Mouse (Mus musculus) forebrain, embryonic 13.5 days (tissue): Measurements from ENCODE around the gene Rpl21. TPM values are rescaled to one million over a fixed set of nuclear protein-coding genes. Genes with fewer than 3 reads are reported as not detected.
"Not testable (repeated sequence)": the region's sequence is repeated elsewhere in the genome, so short reads cannot be mapped to it uniquely, and the experiment has no call there.

Experiments used
- ATAC-seq: fragments of 200-750 bp; cut with Nextera tagmentation; 2 replicates; pipeline ENCODE4 v1.8.0; 2017
- H3K27ac ChIP-seq: fragments of 300-500 bp; sonication (generic); 2 replicates; pipeline ENCODE4 v1.5.1; 2015; ENCODE audit warnings: inconsistent platforms, mild to moderate bottlenecking, moderate library complexity
- H3K27me3 ChIP-seq: fragments of 300-500 bp; sonication (generic); 2 replicates; pipeline ENCODE4 v1.6.1; 2015; ENCODE audit warnings: mild to moderate bottlenecking, inconsistent platforms
- H3K36me3 ChIP-seq: fragments of 300-500 bp; sonication (generic); 2 replicates; pipeline ENCODE4 v1.6.1; 2015; ENCODE audit warnings: mild to moderate bottlenecking, inconsistent platforms; ENCODE audit not compliant: poor library complexity, severe bottlenecking
- H3K4me1 ChIP-seq: fragments of 300-500 bp; sonication (generic); 2 replicates; pipeline ENCODE4 v1.6.1; 2015; ENCODE audit warnings: inconsistent platforms
- H3K4me2 ChIP-seq: fragments of 300-500 bp; sonication (generic); 2 replicates; pipeline ENCODE4 v1.6.1; 2015; ENCODE audit warnings: inconsistent platforms, mild to moderate bottlenecking, moderate library complexity
- H3K4me3 ChIP-seq: fragments of 300-500 bp; sonication (generic); 2 replicates; pipeline ENCODE4 v1.5.1; 2015; ENCODE audit warnings: mild to moderate bottlenecking, inconsistent platforms
- H3K9ac ChIP-seq: fragments of 300-500 bp; sonication (generic); 2 replicates; pipeline ENCODE4 v1.6.1; 2015; ENCODE audit warnings: mild to moderate bottlenecking, inconsistent platforms
- H3K9me3 ChIP-seq: fragments of 300-500 bp; sonication (generic); replicated peaks from 2 replicates; pipeline ENCODE4 v1.6.1; 2016; ENCODE audit warnings: inconsistent platforms
- WGBS: fragments of 180-500 bp; shearing (Covaris S2); methylation state at CpG from one replicate; pipeline ENCODE4 v1.1.7; 2015; 5-methylcytosine and 5-hydroxymethylcytosine counted together
- polyA plus RNA-seq: library from polyadenylated mRNA; unstranded; fragments of >200 nt; fragmentation: Nextera tagmentation; extraction: Ambion mirVana; gene quantifications from 2 replicates; pipeline ENCODE4 v1.2.1, GENCODE M21; 2015

Rpl21 gene
- polyA plus RNA-seq, 1 experiment from 2014 or later = 455 TPM

GRCm38 (mm10) chr5:146857620-146858019, 24.9 kb downstream of the Rpl21 start:
- ATAC-seq = no peak
- Histone ChIP-seq H3K27ac (no peak overlapping the region), H3K4me2 (no peak overlapping the region), H3K27me3 (no peaks in the 10 kb centered on the region), H3K9me3 (0 out of 2 replicates have a peak, but pooled peaks cover 5% of the 10 kb centered on the region), H3K4me3 (no peak overlapping the region), H3K36me3 (no peaks in the 10 kb centered on the region), H3K9ac (no peak overlapping the region), H3K4me1 (no peaks in the 10 kb centered on the region)
- 89% methylated on average over 8 of the region's 8 CpGs for WGBS

GRCm38 (mm10) chr5:146858772-146859171, 26.1 kb downstream of the Rpl21 start:
- 87% methylated on average over 9 of the region's 9 CpGs for WGBS

DNA sequence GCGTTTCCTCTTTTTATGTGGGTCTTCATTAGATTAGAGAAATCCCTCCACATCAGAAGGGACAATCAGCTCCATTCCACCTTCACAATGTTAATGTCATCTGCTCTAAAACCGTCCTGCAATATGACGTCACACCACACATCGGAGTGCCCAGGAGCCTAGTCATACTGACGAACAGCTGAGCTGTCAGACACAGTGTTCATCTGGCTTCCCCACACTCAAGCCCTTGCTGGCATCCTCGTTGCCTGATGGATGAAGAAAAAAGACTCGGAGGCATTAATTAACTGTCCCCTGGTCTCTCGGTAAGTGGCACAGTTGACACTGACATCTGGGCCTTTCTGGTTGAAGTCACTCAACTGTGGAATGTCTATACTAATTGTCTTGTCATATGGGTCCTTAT, 26.6 kb downstream of the Rpl21 start:
- 69% methylated on average over 8 of the region's 8 CpGs for WGBS
- Histone ChIP-seq H3K4me1 (no peaks in the 10 kb centered on the region), H3K36me3 (no peaks in the 10 kb centered on the region), H3K4me2 (no peak overlapping the region), H3K27ac (no peak overlapping the region), H3K9ac (no peak overlapping the region), H3K27me3 (no peaks in the 10 kb centered on the region), H3K4me3 (no peak overlapping the region), H3K9me3 (0 out of 2 replicates have a peak, but pooled peaks cover 5% of the 10 kb centered on the region)
- no peak for ATAC-seq

More at GRCm38 (mm10) chr5:146858772-146859171, 26.1 kb downstream of the Rpl21 start:
- ATAC-seq = no peak
- no peaks in the 10 kb centered on the region for H3K36me3 ChIP-seq
- no peak overlapping the region; the same call in 1 of the 2 replicates for H3K27ac ChIP-seq
- no peak overlapping the region for H3K9ac ChIP-seq
- no peaks in the 10 kb centered on the region for H3K27me3 ChIP-seq
- H3K4me2 ChIP-seq = no peak overlapping the region
- H3K4me1 ChIP-seq = no peaks in the 10 kb centered on the region
- H3K9me3 ChIP-seq = 0 out of 2 replicates have a peak, but pooled peaks cover 5% of the 10 kb centered on the region
- H3K4me3 ChIP-seq = no peak overlapping the region

DNA sequence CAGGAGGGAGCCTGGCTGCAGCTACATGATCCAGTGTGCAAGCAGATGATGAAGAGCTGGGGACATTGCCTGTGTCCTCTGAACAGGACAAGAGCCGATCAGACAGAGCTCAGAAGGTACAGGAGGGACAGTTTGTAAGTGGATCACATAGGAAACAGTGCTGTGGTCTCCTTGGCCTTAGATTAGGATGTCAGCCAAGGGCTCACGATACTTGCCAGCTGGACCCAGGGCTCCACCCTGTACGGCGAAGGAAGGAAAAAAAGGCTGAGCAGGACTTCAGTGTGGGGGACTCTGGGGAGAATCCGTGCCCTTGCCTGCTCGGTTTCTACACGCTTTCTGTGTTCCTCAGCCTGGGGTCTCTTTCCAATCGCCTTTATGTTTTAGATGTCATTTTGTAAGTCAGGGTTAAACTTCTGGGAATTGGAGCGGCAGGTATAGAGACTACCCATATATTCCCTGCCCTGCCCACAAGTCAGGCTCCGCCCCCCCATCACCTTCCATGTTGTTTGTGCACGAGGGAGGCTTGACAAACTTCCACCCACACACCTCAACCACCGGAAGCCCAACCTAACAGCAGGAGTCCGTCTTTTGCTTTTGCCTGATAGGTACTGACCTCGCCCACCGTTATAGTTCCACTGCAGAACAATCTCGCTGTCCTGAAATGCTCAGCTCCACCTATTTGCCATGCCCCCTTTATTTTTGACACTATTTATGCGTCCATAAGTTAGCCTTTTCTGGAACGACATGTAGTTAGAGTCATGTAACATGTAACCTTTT, 27.7 kb downstream of the Rpl21 start:
- H3K36me3 ChIP-seq = no peaks in the 10 kb centered on the region
- no peak overlapping the region for H3K9ac ChIP-seq
- H3K4me2 ChIP-seq = no peak overlapping the region
- peaks cover 5% of the 10 kb centered on the region; the same call in 1 of the 2 replicates for H3K9me3 ChIP-seq
- no peak for ATAC-seq
- H3K4me1 ChIP-seq = no peaks in the 10 kb centered on the region
- no peak overlapping the region for H3K27ac ChIP-seq
- H3K4me3 ChIP-seq = no peak overlapping the region
- 84% methylated on average over 18 of the region's 18 CpGs for WGBS
- no peaks in the 10 kb centered on the region for H3K27me3 ChIP-seq

DNA sequence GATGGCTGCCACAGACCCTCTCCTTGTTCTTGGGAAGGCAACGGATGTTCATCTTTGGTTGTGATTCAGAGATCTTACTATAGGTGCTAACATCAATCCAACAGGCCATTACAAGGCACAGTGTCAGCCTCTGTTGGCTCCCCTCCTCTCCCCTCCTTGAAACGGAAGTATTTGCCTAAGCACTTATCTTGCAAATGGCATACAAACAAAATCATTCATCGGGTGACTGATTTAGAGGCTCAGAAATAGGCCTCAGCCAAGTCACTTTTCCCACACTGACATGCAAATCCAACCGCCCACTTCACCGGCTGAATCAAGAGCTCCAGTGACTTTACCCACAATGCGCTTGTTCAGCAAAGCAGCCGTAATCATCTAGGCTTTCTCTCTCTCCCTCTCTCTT, 28.9 kb downstream of the Rpl21 start:
- H3K9me3 ChIP-seq = no peaks in the 10 kb centered on the region; the same call in 1 of the 2 replicates
- no peaks in the 10 kb centered on the region for H3K4me1 ChIP-seq
- 56% methylated on average over 7 of the region's 7 CpGs for WGBS
- ATAC-seq = no peak
- no peaks in the 10 kb centered on the region for H3K36me3 ChIP-seq
- no peak overlapping the region for H3K27ac ChIP-seq
- no peaks in the 10 kb centered on the region for H3K27me3 ChIP-seq
- no peak overlapping the region for H3K9ac ChIP-seq
- H3K4me2 ChIP-seq = no peak overlapping the region
- no peak overlapping the region for H3K4me3 ChIP-seq

- H3K36me3 ChIP-seq = no peaks in the 10 kb centered on the region
- whole genome bisulfite sequencing = 87% methylated on average over 4 of the region's 4 CpGs
- no peak overlapping the region for H3K9ac ChIP-seq
- no peak for ATAC-seq
- H3K4me3 ChIP-seq = no peak overlapping the region
- H3K4me2 ChIP-seq = no peak overlapping the region
- H3K9me3 ChIP-seq = no peaks in the 10 kb centered on the region; the same call in 1 of the 2 replicates
- 0 out of 2 replicates have a peak, but pooled peaks cover 5% of the 10 kb centered on the region for H3K4me1 ChIP-seq
- H3K27ac ChIP-seq = no peak overlapping the region
- H3K27me3 ChIP-seq = no peaks in the 10 kb centered on the region
These were observed 32.8 kb downstream of the Rpl21 start for GRCm38 (mm10) chr5:146865511-146865910.

DNA sequence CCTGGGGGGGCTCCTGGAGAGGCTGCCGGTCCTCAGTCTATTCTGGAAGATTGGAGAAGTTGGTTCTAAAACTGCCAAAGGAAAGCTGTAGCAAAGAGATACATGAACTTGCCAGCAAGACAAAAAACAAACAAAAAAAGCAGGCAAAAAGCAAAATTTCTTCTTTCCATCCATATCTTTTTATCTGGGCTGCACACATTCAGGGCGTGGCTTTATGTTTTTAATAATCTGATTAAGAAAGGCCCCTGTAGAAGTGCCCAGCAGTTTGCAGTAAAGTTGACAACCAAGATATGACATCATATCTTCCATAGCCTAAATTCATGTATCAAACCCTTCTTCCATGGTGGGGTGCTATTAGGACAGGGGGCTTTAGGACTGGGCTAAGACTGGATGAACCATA, 33.6 kb downstream of the Rpl21 start:
- no peak overlapping the region for H3K27ac ChIP-seq
- no peak overlapping the region for H3K9ac ChIP-seq
- H3K9me3 ChIP-seq = no peaks in the 10 kb centered on the region; the same call in 1 of the 2 replicates
- ATAC-seq = no peak
- no peaks in the 10 kb centered on the region for H3K27me3 ChIP-seq
- no peak overlapping the region for H3K4me2 ChIP-seq
- H3K4me3 ChIP-seq = no peak overlapping the region
- WGBS = 93% methylated on average over 2 of the region's 2 CpGs
- no peaks in the 10 kb centered on the region for H3K36me3 ChIP-seq
- H3K4me1 ChIP-seq = 0 out of 2 replicates have a peak, but pooled peaks cover 5% of the 10 kb centered on the region

- peak overlapping the region; percentile 53 for H3K4me2 ChIP-seq
- H3K9ac ChIP-seq = peak overlapping the region; percentile 48
- ATAC-seq = peak; percentile 55; the same call in 1 of the 2 replicates
- no peak overlapping the region for H3K27ac ChIP-seq
- WGBS = 5% methylated on average over 19 of the region's 19 CpGs
- peak overlapping the region; percentile 18 for H3K4me3 ChIP-seq
- no peaks in the 10 kb centered on the region; the same call in 1 of the 2 replicates for H3K9me3 ChIP-seq
- 0 out of 2 replicates have a peak, but pooled peaks cover 5% of the 10 kb centered on the region for H3K4me1 ChIP-seq
- H3K36me3 ChIP-seq = no peaks in the 10 kb centered on the region
- no peaks in the 10 kb centered on the region for H3K27me3 ChIP-seq
These were observed 34.7 kb downstream of the Rpl21 start for GRCm38 (mm10) chr5:146867246-146867945.

GRCm38 (mm10) chr5:146867946-146868314, 35.2 kb downstream of the Rpl21 start:
- Histone ChIP-seq H3K27ac (no peak overlapping the region), H3K9me3 (no peaks in the 10 kb centered on the region; the same call in 1 of the 2 replicates), H3K9ac (no peak overlapping the region), H3K4me3 (no peak overlapping the region), H3K27me3 (no peaks in the 10 kb centered on the region), H3K4me1 (0 out of 2 replicates have a peak, but pooled peaks cover 5% of the 10 kb centered on the region), H3K36me3 (no peaks in the 10 kb centered on the region), H3K4me2 (0 out of 2 replicates have a peak overlapping the region, but pooled peaks have one; percentile 53)
- no peak for ATAC-seq
- 13% methylated on average over 4 of the region's 4 CpGs for WGBS

GRCm38 (mm10) chr5:146872981-146873631, 40.4 kb downstream of the Rpl21 start:
- Histone ChIP-seq H3K27me3 (no peaks in the 10 kb centered on the region), H3K9me3 (no peaks in the 10 kb centered on the region), H3K36me3 (no peaks in the 10 kb centered on the region), H3K27ac (no peak overlapping the region), H3K9ac (no peak overlapping the region), H3K4me1 (no peaks in the 10 kb centered on the region), H3K4me2 (no peak overlapping the region), H3K4me3 (no peak overlapping the region)
- 93% methylated on average over 5 of the region's 5 CpGs for WGBS
- ATAC-seq = no peak

- Histone ChIP-seq H3K9me3 (no peaks in the 10 kb centered on the region), H3K27ac (no peak overlapping the region), H3K27me3 (no peaks in the 10 kb centered on the region), H3K36me3 (no peaks in the 10 kb centered on the region), H3K4me1 (no peaks in the 10 kb centered on the region), H3K4me2 (no peak overlapping the region), H3K4me3 (no peak overlapping the region), H3K9ac (no peak overlapping the region)
- ATAC-seq = no peak
- WGBS = 90% methylated on average over 2 of the region's 2 CpGs
These were observed 43.3 kb downstream of the Rpl21 start for GRCm38 (mm10) chr5:146876024-146876423.

DNA sequence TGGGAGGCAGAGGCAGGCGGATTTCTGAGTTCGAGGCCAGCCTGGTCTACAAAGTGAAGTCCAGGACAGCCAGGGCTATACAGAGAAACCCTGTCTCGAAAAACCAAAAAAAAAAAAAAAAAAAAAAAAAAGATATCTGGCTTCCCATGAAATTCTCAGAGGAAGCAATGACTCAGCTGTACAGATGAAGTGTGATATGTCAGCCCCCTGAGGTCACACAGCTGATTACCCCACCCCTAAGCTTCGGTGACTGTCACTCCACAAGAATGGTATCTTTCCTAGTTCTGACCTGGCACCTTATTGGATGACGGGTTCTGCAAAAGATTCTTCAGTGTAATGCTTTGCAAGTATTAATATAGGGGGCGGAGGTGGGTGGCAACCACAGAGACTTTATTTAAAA, 45.2 kb downstream of the Rpl21 start:
- not testable (repeated sequence) for H3K27ac ChIP-seq, H3K4me3 ChIP-seq, H3K36me3 ChIP-seq, H3K9ac ChIP-seq, H3K9me3 ChIP-seq, H3K4me1 ChIP-seq, H3K27me3 ChIP-seq, H3K4me2 ChIP-seq, ATAC-seq
- 73% methylated on average over 5 of the region's 6 CpGs for WGBS
